Mouse (Mus musculus): ENCODE results near the gene Ptn. TPM values are rescaled to one million over a fixed set of nuclear protein-coding genes. Genes with fewer than 3 reads are reported as not detected.
A peak's percentile ranks its signal among the peaks of the same experiment; 100 is the strongest.

Ptn gene
- total RNA-seq (2021), result 100 to 1,000 TPM in 1 of 2 experiments, 10 to 100 TPM in 1; 99.9 to 148 TPM
- long read RNA-seq, experiment 1, transcript Ptn-201 (5 exons, 1,614 nt), result major isoform, 83 of 92 reads
- long read RNA-seq, experiment 1, partial matches to known transcripts, result 8 of 92 reads
- long read RNA-seq, experiment 1, other reads (novel, unspliced or antisense), result 1 of 92 reads
- long read RNA-seq, experiment 2, transcript Ptn-201 (5 exons, 1,614 nt), result major isoform, 179 of 198 reads
- long read RNA-seq, experiment 2, partial matches to known transcripts, result 3 of 198 reads
- long read RNA-seq, experiment 2, other reads (novel, unspliced or antisense), result 13 of 198 reads

- DNase-seq (ENCODE audit: low spot score in 2 of 2), result peak in 1 of 2 experiments; percentile 16
Measured at GRCm38 (mm10) chr6:36809747-36810285, at the start of gene Ptn. Ptn (minus strand) TSS chr6:36810220.

- no peak for DNase-seq (ENCODE audit: low spot score in 2 of 2)
Measured at GRCm38 (mm10) chr6:36858258-36859041, 48.4 kb upstream of the Ptn start.

- no peak for DNase-seq (ENCODE audit: low spot score in 2 of 2)
Measured at GRCm38 (mm10) chr6:36857627-36858257, 47.7 kb upstream of the Ptn start.

GRCm38 (mm10) chr6:36850422-36851129 lies 40.6 kb upstream of the Ptn start:
- DNase-seq (ENCODE audit: low spot score in 2 of 2), result peak; percentile 19 to 51

- no peak for DNase-seq (ENCODE audit: low spot score in 2 of 2)
Measured at GRCm38 (mm10) chr6:36845288-36845687, 35.3 kb upstream of the Ptn start.

GRCm38 (mm10) chr6:36844258-36844657 lies 34.2 kb upstream of the Ptn start:
- no peak for DNase-seq (ENCODE audit: low spot score in 2 of 2)

- no peak for DNase-seq (ENCODE audit: low spot score in 2 of 2)
Measured at GRCm38 (mm10) chr6:36843031-36843488, 33.0 kb upstream of the Ptn start.

- no peak for DNase-seq (ENCODE audit: low spot score in 2 of 2)
Measured at GRCm38 (mm10) chr6:36842101-36842922, 32.3 kb upstream of the Ptn start.

GRCm38 (mm10) chr6:36841701-36842100 lies 31.7 kb upstream of the Ptn start:
- DNase-seq (ENCODE audit: low spot score in 2 of 2), result no peak

- no peak for DNase-seq (ENCODE audit: low spot score in 2 of 2)
Measured at GRCm38 (mm10) chr6:36841174-36841573, 31.2 kb upstream of the Ptn start.

GRCm38 (mm10) chr6:36838747-36839146 lies 28.7 kb upstream of the Ptn start:
- no peak for DNase-seq (ENCODE audit: low spot score in 2 of 2)

- no peak for DNase-seq (ENCODE audit: low spot score in 2 of 2)
Measured at GRCm38 (mm10) chr6:36835351-36835750, 25.3 kb upstream of the Ptn start.

- no peak for DNase-seq (ENCODE audit: low spot score in 2 of 2)
Measured at GRCm38 (mm10) chr6:36834695-36835265, 24.8 kb upstream of the Ptn start.

GRCm38 (mm10) chr6:36832681-36833080 lies 22.7 kb upstream of the Ptn start:
- no peak for DNase-seq (ENCODE audit: low spot score in 2 of 2)

GRCm38 (mm10) chr6:36832207-36832606 lies 22.2 kb upstream of the Ptn start:
- no peak for DNase-seq (ENCODE audit: low spot score in 2 of 2)

- DNase-seq (ENCODE audit: low spot score in 2 of 2), result no peak
Measured at GRCm38 (mm10) chr6:36830371-36830925, 20.4 kb upstream of the Ptn start.

- no peak for DNase-seq (ENCODE audit: low spot score in 2 of 2)
Measured at GRCm38 (mm10) chr6:36819784-36820050, 9.7 kb upstream of the Ptn start.

- peak in 1 of 2 experiments; percentile 50 for DNase-seq (ENCODE audit: low spot score in 2 of 2)
Measured at GRCm38 (mm10) chr6:36819019-36819783, 9.2 kb upstream of the Ptn start.
